Mouse (Mus musculus): ENCODE measurements at regions not wholly inside any gene's neighbourhood (a gene's known extent, or its start where the extent isn't known, plus 50 kb on each side); places are given as distances from the start of the nearest gene placed in this dataset.

DNA sequence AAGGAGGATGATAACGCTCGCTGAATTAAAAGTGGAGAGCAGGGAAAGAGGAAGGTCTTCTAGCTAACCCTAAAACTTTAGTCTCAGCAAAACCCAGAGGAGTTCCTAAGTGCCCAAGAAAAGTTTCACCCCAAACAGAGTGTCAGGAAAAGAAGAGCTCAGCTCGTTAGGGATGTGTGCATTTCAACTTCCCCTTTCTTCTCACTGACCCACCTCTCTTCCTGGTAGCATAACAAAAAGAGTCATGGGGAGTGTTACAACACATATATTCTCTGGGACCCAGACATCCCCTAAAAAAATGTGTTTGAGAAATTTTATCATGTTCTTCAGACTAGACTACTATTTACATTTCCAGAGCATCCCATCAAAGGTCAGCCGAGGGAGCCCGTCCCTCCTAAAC is 432.6 kb downstream of the Mctp2 start:
- DNase-seq (ENCODE audit: low spot score in 2 of 2): no peak

DNA sequence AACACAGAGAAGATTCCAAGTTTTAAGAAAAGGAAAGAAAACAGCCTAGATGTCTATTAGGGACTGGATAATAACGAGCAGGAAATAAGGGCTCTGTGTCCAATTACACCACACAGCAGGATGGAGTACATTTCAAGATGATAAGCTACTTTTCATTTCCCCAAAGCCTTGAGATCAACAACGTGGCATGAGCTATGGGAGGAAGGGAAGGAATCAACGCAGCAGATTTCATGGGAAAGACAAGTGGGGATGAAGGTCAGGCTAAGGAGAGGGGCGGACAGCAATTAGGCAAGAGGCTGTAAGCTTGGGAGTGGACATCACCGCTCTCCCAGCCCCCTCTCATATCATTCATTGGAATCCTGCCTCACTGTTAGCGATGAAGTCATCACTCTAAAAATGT is 433.5 kb downstream of the Mctp2 start:
- no peak for DNase-seq (ENCODE audit: low spot score in 2 of 2)

- DNase-seq (ENCODE audit: low spot score in 2 of 2): peak; percentile 47 to 73
Observed at GRCm38 (mm10) chr7:71867090-71867489, 439.3 kb downstream of the Mctp2 start.

DNA sequence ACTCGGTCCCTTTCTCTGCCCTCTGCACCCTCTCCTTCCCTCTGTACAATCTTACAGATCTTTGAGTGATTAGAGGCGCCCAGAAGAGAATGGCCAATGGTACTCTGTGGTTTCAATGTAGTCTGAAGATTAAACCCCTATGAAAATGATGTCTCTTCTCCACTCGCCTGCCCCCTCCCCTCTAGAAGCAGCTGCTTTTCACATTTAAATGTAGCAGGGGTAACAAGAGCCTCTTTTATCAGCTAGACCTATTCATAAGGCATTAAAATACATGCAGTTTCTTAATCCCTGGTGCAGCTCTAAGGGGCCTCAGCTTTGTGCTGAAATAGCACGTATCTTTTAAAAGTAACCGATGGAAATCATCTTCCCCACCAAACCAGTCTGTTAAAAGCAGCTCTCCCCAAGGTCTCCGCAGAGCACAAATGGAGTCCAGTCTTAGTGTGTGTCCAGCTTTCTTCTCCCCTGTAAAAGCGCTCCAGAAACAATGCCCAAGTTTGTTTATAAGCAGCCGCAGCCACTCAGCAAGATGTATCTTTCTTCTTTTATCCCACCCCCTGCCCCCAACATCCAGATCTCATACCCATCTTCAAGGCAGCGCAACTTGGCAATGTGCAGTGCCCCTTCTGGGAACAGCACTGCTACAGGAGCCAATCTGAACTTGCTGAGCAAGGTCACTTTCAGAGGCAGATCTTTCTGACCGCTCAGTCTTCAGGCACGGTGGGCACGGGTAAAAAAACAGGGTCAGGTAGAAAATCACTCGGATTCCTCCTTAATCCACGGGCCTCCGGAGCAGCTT is 440.8 kb downstream of the Mctp2 start:
- DNase-seq (ENCODE audit: low spot score in 2 of 2): no peak

DNA sequence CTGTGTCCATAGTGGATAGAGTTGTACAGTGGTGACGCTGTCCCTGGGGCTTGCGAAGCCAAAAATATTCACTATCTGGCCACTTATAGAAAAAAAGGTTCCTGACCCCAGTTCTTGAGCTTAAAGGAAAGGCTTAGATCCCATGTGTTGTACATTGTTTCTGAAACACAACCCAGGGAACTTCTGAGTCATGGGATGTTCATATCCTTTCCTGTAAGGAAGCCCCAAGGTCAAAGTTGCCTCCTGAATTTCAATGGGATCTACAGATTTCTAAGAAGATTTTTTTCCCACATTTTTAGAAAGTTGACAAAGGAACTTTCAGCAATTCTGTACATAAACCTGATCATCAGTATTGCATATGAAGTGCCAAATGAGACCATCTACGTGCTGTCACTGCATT is 453.5 kb downstream of the Mctp2 start:
- DNase-seq (ENCODE audit: low spot score in 2 of 2): no peak

- DNase-seq (ENCODE audit: low spot score in 2 of 2): no peak
Observed at GRCm38 (mm10) chr7:71849174-71849573, 457.2 kb downstream of the Mctp2 start.

GRCm38 (mm10) chr7:71837845-71838244 is 468.6 kb downstream of the Mctp2 start:
- no peak for DNase-seq (ENCODE audit: low spot score in 2 of 2)

DNA sequence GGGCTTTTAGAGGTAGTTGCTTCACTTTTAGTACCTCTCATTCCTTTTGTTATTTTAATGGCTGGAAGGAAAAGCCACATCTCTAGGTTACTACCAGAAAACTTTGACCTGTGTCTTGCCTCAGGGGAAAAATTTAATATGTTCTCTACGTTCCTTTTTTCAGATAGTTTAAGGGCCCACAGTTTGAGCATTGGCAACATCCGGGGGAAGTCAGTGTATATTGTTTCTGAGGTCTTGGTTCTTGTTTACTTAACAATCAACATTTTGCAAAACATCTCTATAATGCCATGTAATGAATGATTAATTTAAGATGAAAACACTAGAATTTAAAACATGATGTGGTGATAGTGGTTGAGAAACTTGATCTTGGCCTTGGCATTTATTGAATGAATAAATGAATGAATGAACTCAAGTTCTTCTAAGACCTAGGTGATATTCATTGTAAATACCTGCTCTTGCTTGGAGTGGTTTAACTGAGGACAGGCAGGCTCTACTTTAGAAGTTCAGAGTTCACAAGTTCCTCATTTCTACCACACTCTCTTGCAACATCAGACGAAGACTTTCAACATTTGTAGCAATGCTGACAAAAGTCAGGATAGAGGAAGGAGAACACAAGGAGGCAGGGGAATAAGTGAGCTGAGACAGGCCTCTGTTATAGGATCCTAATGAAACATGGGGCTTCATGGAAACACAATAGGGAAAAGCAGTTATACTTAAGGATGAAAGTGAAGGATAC is 474.4 kb downstream of the Mctp2 start:
- no peak for DNase-seq (ENCODE audit: low spot score in 2 of 2)

- DNase-seq (ENCODE audit: low spot score in 2 of 2): no peak
Observed at GRCm38 (mm10) chr7:71829567-71829966, 476.8 kb downstream of the Mctp2 start.

GRCm38 (mm10) chr7:71816138-71816537 is 464.9 kb upstream of the Gm10295 start:
- no peak for DNase-seq (ENCODE audit: low spot score in 2 of 2)

DNA sequence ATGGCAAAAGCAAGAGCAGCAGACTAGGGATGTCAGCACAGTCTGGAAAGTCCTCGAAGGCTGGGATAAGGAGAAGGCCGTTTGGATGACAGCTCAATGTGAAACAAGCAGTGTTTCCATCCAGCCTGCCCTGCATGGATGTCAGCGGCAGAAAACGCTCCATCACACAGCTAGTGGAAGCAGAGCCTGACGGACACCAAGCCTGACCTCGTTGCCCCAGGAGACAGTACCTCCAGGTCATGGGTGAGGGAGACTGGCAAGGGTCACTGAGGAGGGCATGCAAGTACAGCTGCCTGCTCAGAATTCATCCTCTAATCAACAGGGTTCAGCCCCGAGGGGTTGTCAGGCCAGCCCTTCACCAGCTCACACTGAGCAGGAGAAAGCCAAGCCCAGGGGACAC is 442.9 kb upstream of the Gm10295 start:
- DNase-seq (ENCODE audit: low spot score in 2 of 2): no peak

GRCm38 (mm10) chr7:71788401-71788800 is 437.1 kb upstream of the Gm10295 start:
- DNase-seq (ENCODE audit: low spot score in 2 of 2): no peak

DNA sequence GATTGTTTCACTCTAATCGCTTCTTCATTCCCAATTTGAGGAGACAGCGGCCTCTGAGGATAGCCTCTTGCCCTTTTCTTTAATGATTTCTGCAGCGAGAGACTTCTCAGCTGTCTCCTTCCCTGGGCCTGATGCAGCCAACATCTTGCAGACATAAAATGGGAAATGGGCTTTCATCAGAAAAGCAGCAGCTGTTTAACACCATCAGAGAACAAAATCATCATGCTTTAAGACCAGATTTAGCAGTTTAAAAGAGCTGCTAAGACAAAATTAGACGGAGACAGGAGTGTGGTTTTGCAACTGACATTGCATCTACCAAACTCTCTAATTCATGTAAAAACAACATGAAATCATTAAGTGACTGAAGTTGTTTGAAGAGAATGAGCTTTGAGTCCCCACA is 431.2 kb upstream of the Gm10295 start:
- DNase-seq (ENCODE audit: low spot score in 2 of 2): no peak

DNA sequence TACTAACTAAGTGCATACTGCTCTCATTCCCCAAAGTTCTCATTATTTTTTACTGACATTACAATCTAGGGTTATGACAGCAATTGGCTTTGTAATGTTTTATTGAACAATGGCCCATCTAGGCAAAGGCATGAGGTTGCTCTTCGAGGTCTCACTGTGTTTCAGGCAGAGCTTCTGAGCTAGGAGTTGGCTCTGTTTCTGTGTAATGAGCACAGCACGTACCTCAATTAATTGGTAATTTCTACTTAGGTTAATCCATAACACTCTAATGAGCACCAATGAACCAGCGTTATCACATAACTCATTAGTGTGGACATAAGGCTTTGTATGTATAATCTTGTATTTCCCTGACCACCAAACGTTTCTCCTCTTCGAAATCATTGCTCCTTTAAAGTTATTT is 398.6 kb upstream of the Gm10295 start:
- DNase-seq (ENCODE audit: low spot score in 2 of 2): no peak

- DNase-seq (ENCODE audit: low spot score in 2 of 2): no peak
Observed at GRCm38 (mm10) chr7:71746118-71746897, 395.0 kb upstream of the Gm10295 start.

GRCm38 (mm10) chr7:71728509-71728908 is 377.2 kb upstream of the Gm10295 start:
- DNase-seq (ENCODE audit: low spot score in 2 of 2): no peak

DNA sequence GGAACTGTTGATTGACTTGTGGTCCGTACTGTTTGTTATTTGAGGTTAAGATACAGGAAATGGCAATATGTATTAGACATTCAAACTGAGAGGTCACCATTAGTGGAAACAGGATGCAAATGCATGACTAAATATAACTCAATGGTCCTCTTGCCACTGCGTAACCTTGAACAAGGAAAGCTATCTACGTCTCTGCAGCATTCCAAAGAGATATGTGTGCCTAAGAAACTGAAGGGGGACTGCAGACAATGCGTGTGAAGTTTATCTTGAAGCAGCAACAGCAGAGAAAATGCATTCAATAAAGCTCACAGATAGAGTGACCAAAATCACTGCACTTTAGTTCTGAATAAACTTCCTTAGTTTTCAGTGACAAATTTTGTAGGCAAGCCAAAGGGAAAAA is 356.9 kb upstream of the Gm10295 start:
- DNase-seq (ENCODE audit: low spot score in 2 of 2): no peak

DNA sequence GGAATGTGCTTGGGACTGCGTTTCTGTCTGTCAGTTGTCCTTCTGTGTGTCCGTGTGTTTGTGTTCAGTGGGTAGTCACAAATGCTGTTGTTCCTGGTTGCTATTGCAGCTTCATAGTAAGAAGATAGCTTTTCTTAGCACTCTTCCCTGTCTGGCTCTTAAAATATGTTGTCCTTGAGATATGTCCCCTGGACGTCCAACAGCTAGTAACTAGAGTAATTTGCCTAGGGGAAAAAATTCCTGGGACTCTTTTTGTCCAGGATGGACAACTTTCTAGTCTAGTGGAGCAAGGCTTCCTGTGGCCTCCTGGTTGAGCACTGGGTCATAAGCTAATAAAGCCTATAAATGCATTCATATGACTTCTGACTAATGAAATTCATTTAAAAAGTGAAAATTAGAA is 354.9 kb upstream of the Gm10295 start:
- no peak for DNase-seq (ENCODE audit: low spot score in 2 of 2)

GRCm38 (mm10) chr7:71705426-71706050 is 354.3 kb upstream of the Gm10295 start:
- DNase-seq (ENCODE audit: low spot score in 2 of 2): peak; percentile 4 to 29

- DNase-seq (ENCODE audit: low spot score in 2 of 2): no peak
Observed at GRCm38 (mm10) chr7:71704661-71705240, 353.5 kb upstream of the Gm10295 start.

Measured in layer of hippocampus, postnatal 14 days (tissue).